Mouse (Mus musculus) CH12.LX (cell line): ENCODE results near the gene Cd200r1. TPM values are rescaled to one million over a fixed set of nuclear protein-coding genes. Genes with fewer than 3 reads are reported as not detected.

Experiments used
- DNase-seq: peaks from one replicate; pipeline ENCODE4 v3.0.0-alpha.2; 2013; ENCODE audit errors: extremely low read depth
- H3K27ac ChIP-seq: 2 replicates; pipeline ENCODE4 v1.5.1; 2012; ENCODE audit warnings: low read depth, mild to moderate bottlenecking, control low read depth, moderate library complexity; ENCODE audit not compliant: insufficient read depth
- H3K27me3 ChIP-seq: replicated peaks from 2 replicates; pipeline ENCODE3; 2012; ENCODE audit warnings: inconsistent platforms
- H3K36me3 ChIP-seq, 2 experiments: replicated peaks in 1 of 2; 2 replicates each; pipeline versions ENCODE3 to v1.6.1; 2012; ENCODE audit warnings: inconsistent platforms in 1 of 2, low read length in 1 of 2, mild to moderate bottlenecking in 1 of 2, mixed read lengths in 1 of 2, moderate library complexity in 1 of 2; ENCODE audit not compliant: control insufficient read depth in 1 of 2, insufficient read depth in 1 of 2
- H3K4me1 ChIP-seq, 2 experiments: 2 replicates each; pipeline ENCODE4 v1.6.1; 2012; ENCODE audit warnings: inconsistent platforms in 1 of 2, moderate library complexity in 1 of 2; ENCODE audit not compliant: insufficient read depth in 2 of 2, control insufficient read depth in 1 of 2
- H3K4me2 ChIP-seq: 2 replicates; pipeline ENCODE4 v1.6.1; 2012; ENCODE audit warnings: low read depth, mild to moderate bottlenecking, control low read depth; ENCODE audit not compliant: poor library complexity, insufficient read depth, severe bottlenecking
- H3K4me3 ChIP-seq, 3 experiments: fragments of 150-350 bp in 1 of 3; sonication (generic) in 1 of 3; replicated peaks in 1 of 3; 2 replicates each; pipeline versions ENCODE3 to v1.5.1; 2011 to 2012; ENCODE audit warnings: low read depth in 2 of 3, low read length in 2 of 3, mild to moderate bottlenecking in 2 of 3, moderate library complexity in 2 of 3, control low read depth in 1 of 3, improper control_type of control experiment in 1 of 3, inconsistent platforms in 1 of 3, mixed read lengths in 1 of 3; ENCODE audit not compliant: poor library complexity in 1 of 3
- H3K79me2 ChIP-seq: replicated peaks from 2 replicates; pipeline ENCODE4 v1.6.1; 2012; ENCODE audit warnings: mild to moderate bottlenecking, moderate library complexity; ENCODE audit not compliant: control insufficient read depth, poor library complexity, insufficient read depth, severe bottlenecking; ENCODE audit errors: extremely low read depth
- H3K9ac ChIP-seq: 2 replicates; pipeline ENCODE4 v1.6.1; 2012; ENCODE audit warnings: low read depth, mild to moderate bottlenecking, control low read depth, moderate library complexity; ENCODE audit not compliant: insufficient read depth
- H3K9me3 ChIP-seq: replicated peaks from 2 replicates; pipeline ENCODE3; 2012; ENCODE audit warnings: low read length, inconsistent platforms, mixed read lengths
- BHLHE40 ChIP-seq: IDR thresholded peaks from 2 replicates; pipeline ENCODE4 v1.6.1; 2011; ENCODE audit warnings: mild to moderate bottlenecking, low read depth, low read length, improper control_type of control experiment
- CHD1 ChIP-seq: IDR thresholded peaks from 2 replicates; pipeline ENCODE4 v1.6.1; 2012; ENCODE audit warnings: low read depth, low read length, improper control_type of control experiment, inconsistent platforms
- CTCF ChIP-seq, 2 experiments: IDR thresholded peaks in 1 of 2; conservative IDR thresholded peaks in 1 of 2; 2 replicates each; pipeline ENCODE4 v1.5.1; 2011 to 2012; ENCODE audit warnings: low read depth in 2 of 2, low read length in 2 of 2, improper control_type of control experiment in 1 of 2, inconsistent platforms in 1 of 2, mild to moderate bottlenecking in 1 of 2, moderate library complexity in 1 of 2
- E2F4 ChIP-seq: IDR thresholded peaks from 2 replicates; pipeline ENCODE4 v1.6.1; 2011; ENCODE audit warnings: low read depth, low read length, improper control_type of control experiment; ENCODE audit not compliant: insufficient replicate concordance
- ETS1 ChIP-seq: conservative IDR thresholded peaks from 2 replicates; pipeline ENCODE4 v1.6.1; 2012; ENCODE audit warnings: low read depth, mild to moderate bottlenecking, inconsistent platforms, low read length, improper control_type of control experiment, moderate library complexity
- GABPA ChIP-seq: IDR thresholded peaks from 2 replicates; pipeline ENCODE4 v1.6.1; 2012; ENCODE audit warnings: low read depth, low read length, improper control_type of control experiment, inconsistent platforms; ENCODE audit not compliant: insufficient replicate concordance
- IRF4 ChIP-seq: IDR thresholded peaks from 2 replicates; pipeline ENCODE4 v1.6.1; 2014; ENCODE audit warnings: low read depth, mild to moderate bottlenecking, inconsistent platforms, low read length, improper control_type of control experiment
- JUN ChIP-seq: IDR thresholded peaks from 2 replicates; pipeline ENCODE4 v1.6.1; 2011; ENCODE audit warnings: low read depth, mild to moderate bottlenecking, low read length, improper control_type of control experiment, moderate library complexity; ENCODE audit not compliant: insufficient read depth
- JUND ChIP-seq: conservative IDR thresholded peaks from 2 replicates; pipeline ENCODE4 v1.6.1; 2011; ENCODE audit warnings: low read depth, low read length, improper control_type of control experiment
- KAT2A ChIP-seq: IDR thresholded peaks from 2 replicates; pipeline ENCODE4 v1.6.1; 2012; ENCODE audit warnings: low read length, improper control_type of control experiment, inconsistent platforms; ENCODE audit not compliant: insufficient replicate concordance
- MAFK ChIP-seq: IDR thresholded peaks from 2 replicates; pipeline ENCODE4 v1.6.1; 2011; ENCODE audit warnings: low read length, improper control_type of control experiment; ENCODE audit not compliant: insufficient replicate concordance
- MAX ChIP-seq: IDR thresholded peaks from 2 replicates; pipeline ENCODE4 v1.6.1; 2011; ENCODE audit warnings: low read length, improper control_type of control experiment
- MAZ ChIP-seq: IDR thresholded peaks from 2 replicates; pipeline ENCODE4 v1.6.1; 2012; ENCODE audit warnings: low read depth, mild to moderate bottlenecking, inconsistent platforms, low read length, improper control_type of control experiment, moderate library complexity
- MEF2A ChIP-seq: IDR thresholded peaks from 2 replicates; pipeline ENCODE4 v1.6.1; 2014; ENCODE audit warnings: low read depth, mild to moderate bottlenecking, inconsistent platforms, low read length, improper control_type of control experiment, borderline replicate concordance
- MXI1 ChIP-seq: IDR thresholded peaks from 2 replicates; pipeline ENCODE4 v1.6.1; 2011; ENCODE audit warnings: mild to moderate bottlenecking, low read depth, low read length, improper control_type of control experiment
- MYC ChIP-seq: IDR thresholded peaks from 2 replicates; pipeline ENCODE4 v1.6.1; 2011; ENCODE audit warnings: low read depth, mild to moderate bottlenecking, improper control_type of control experiment, low read length
- NELFE ChIP-seq: IDR thresholded peaks from 2 replicates; pipeline ENCODE4 v1.6.1; 2011; ENCODE audit warnings: low read depth, low read length, improper control_type of control experiment
- NRF1 ChIP-seq: IDR thresholded peaks from 2 replicates; pipeline ENCODE4 v1.6.1; 2014; ENCODE audit warnings: low read depth, mild to moderate bottlenecking, inconsistent platforms, low read length, improper control_type of control experiment, moderate library complexity
- PAX5 ChIP-seq: IDR thresholded peaks from 2 replicates; pipeline ENCODE4 v1.6.1; 2012; ENCODE audit warnings: low read length, inconsistent platforms, mixed read lengths
- POLR2A ChIP-seq: IDR thresholded peaks from 2 replicates; pipeline ENCODE4 v1.6.1; 2011; ENCODE audit warnings: low read depth, mild to moderate bottlenecking, improper control_type of control experiment, low read length
- POLR2AphosphoS2 ChIP-seq: IDR thresholded peaks from 2 replicates; pipeline ENCODE4 v1.6.1; 2011; ENCODE audit warnings: low read depth, low read length, improper control_type of control experiment
- RAD21 ChIP-seq: IDR thresholded peaks from 2 replicates; pipeline ENCODE4 v1.6.1; 2011; ENCODE audit warnings: low read depth, mild to moderate bottlenecking, low read length, improper control_type of control experiment, moderate library complexity
- SIN3A ChIP-seq: IDR thresholded peaks from 2 replicates; pipeline ENCODE4 v1.6.1; 2012; ENCODE audit warnings: low read length, improper control_type of control experiment, inconsistent platforms
- SMC3 ChIP-seq: IDR thresholded peaks from 2 replicates; pipeline ENCODE4 v1.6.1; 2011; ENCODE audit warnings: low read depth, low read length, improper control_type of control experiment
- TBP ChIP-seq: conservative IDR thresholded peaks from 2 replicates; pipeline ENCODE4 v1.6.1; 2011; ENCODE audit warnings: low read depth, low read length, improper control_type of control experiment
- TCF12 ChIP-seq: IDR thresholded peaks from 2 replicates; pipeline ENCODE4 v1.6.1; 2014; ENCODE audit warnings: low read depth, mild to moderate bottlenecking, inconsistent platforms, low read length, improper control_type of control experiment
- UBTF ChIP-seq: IDR thresholded peaks from 2 replicates; pipeline ENCODE4 v1.6.1; 2012; ENCODE audit warnings: low read depth, mild to moderate bottlenecking, inconsistent platforms, low read length, improper control_type of control experiment, moderate library complexity
- USF2 ChIP-seq: conservative IDR thresholded peaks from 2 replicates; pipeline ENCODE4 v1.6.1; 2011; ENCODE audit warnings: low read depth, low read length, improper control_type of control experiment
- ZC3H11A ChIP-seq: IDR thresholded peaks from 2 replicates; pipeline ENCODE4 v1.6.1; 2012; ENCODE audit warnings: low read depth, mild to moderate bottlenecking, inconsistent platforms, low read length, improper control_type of control experiment
- ZMIZ1 ChIP-seq: IDR thresholded peaks from 2 replicates; pipeline ENCODE4 v1.6.1; 2012; ENCODE audit warnings: low read depth, mild to moderate bottlenecking, inconsistent platforms, low read length, improper control_type of control experiment
- dilution Hi-C: fragments of 300-500 bp; cut with MboI; formaldehyde crosslinking; loops from 2 replicates; pipeline ENCODE4 v1.14.3; 2020; ENCODE audit warnings: low sequenced_read_pairs; ENCODE audit not compliant: extremely low pct_unique_long_range_greater_than_20kb, extremely low pct_ligation_motif_present
- in situ Hi-C: fragments of 300-500 bp; cut with MboI; formaldehyde crosslinking; loops from 3 replicates; pipeline ENCODE4 v1.14.3; 2019; ENCODE audit warnings: low sequenced_read_pairs, low pct_ligation_motif_present, low pct_unique_long_range_greater_than_20kb, mixed read lengths
- polyA plus RNA-seq: library from polyadenylated mRNA; unstranded; fragments of >175 nt; gene quantifications from 2 replicates; pipeline ENCODE4 v1.2.1, GENCODE M21; 2012; ENCODE audit warnings: low read depth; ENCODE audit not compliant: insufficient read length
- total RNA-seq, 2 experiments: library from RNA; depleted of rRNA; stranded (reverse); fragments of 300-350 nt in 1 of 2; fragments of >200 nt in 1 of 2; gene quantifications; 2 replicates each; pipeline ENCODE4 v1.2.3; 2012 to 2014

Cd200r1 gene
- total and polyA plus RNA-seq, 3 experiments, result 1.2 to 5.4 (median 1.3) TPM

DNA sequence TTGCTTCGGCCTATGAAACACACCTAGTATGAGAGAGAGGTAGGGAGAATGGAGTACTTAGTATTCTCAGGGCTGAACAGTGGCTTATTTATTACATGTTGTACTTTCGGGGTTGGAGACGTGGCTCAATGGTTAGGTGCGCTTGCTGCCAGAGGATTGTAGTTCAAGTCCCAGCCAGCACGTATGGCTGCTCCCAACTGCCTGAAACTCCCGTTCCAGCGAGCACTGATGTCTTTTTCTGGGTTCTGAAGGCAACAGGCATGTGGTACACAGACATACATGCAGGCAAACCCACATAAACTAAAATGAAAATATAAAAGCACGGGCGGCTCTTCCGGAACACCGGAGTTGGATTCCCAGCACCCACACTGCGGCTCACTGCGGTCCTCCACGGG is 20.1 kb upstream of the Cd200r1 start:
- TF ChIP-seq KAT2A (no peak), PAX5 (no peak), JUND (no peak), POLR2A (no peak), CHD1 (no peak), E2F4 (no peak), MAFK (no peak), UBTF (no peak), GABPA (no peak), TCF12 (no peak), SIN3A (no peak), POLR2AphosphoS2 (no peak)
- DNase-seq, result no peak
- in situ Hi-C loops, result no loop called here
- Histone ChIP-seq H3K27ac (peak overlapping the region; percentile 62), H3K27me3 (no peaks in the 10 kb centered on the region), H3K9ac (peak overlapping the region; percentile 86), H3K4me2 (peak overlapping the region; percentile 78; the same call in 1 of the 2 replicates), H3K4me1 (peaks cover 2 to 20% of the 10 kb centered on the region in 2 experiments), H3K79me2 (peaks cover 4% of the 10 kb centered on the region), H3K4me3 (peak overlapping the region; percentile 77 to 95 (median 85)), H3K9me3 (no peaks in the 10 kb centered on the region), H3K36me3 (peaks cover 10 to 21% of the 10 kb centered on the region in 2 experiments)
- dilution Hi-C loops, result no loop called here

DNA sequence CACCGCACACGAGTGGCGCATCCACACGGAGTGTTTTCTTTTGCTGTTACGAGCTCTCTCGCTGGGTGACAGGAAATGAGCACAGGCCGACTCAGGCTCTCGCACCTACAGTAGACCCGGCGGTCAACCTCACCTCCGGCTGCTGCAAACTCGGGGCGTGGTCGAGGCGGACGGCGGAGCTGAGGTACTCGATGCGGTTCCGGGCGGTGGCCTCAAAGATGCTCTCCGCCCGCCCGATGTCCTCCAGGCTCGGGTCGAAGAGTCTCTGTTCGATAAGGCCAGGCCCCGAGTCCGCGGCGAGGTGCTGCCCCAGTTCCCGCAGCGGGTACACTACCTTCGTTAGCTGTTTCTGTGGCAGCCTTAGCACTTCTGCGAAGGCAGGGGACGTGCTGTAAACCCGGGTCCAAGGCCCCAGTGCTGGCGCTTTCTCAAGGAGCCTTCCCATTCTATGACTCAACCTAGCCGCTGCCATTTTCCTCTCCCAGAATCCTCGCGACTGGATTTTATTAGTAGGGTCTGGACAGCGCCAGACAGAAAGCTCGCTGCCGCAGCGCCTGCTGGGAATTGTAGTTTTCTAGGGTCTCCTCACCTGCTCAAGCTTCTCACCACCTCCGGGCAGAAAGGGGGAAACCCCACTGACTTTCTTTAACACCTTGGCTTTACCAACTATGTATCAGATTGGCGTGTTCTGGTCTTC is 19.5 kb upstream of the Cd200r1 start, which contains the start of gene Gtpbp8:
Gene Gtpbp8, minus strand, starts transcription at position 498 of the 697 bp plus-strand sequence.
- Histone ChIP-seq H3K9me3 (no peaks in the 10 kb centered on the region), H3K79me2 (peaks cover 4% of the 10 kb centered on the region), H3K36me3 (peaks cover 8 to 16% of the 10 kb centered on the region in 2 experiments), H3K4me2 (peak within 1 kb of the TSS; percentile 78), H3K4me1 (peaks cover 2 to 20% of the 10 kb centered on the region in 2 experiments), H3K4me3 (peak within 1 kb of the TSS; percentile 77 to 95 (median 85)), H3K27ac (peak within 1 kb of the TSS; percentile 62), H3K27me3 (no peaks in the 10 kb centered on the region), H3K9ac (peak within 1 kb of the TSS; percentile 86)
- in situ Hi-C loops (no loop called here), dilution Hi-C loops (no loop called here)
- DNase-seq, result peak; percentile 95
- TF ChIP-seq UBTF (no peak; the same call in 1 of the 2 replicates), TCF12 (peak; percentile 76), USF2 (0 out of 2 replicates have a peak, but pooled peaks have one; percentile 2), MEF2A (0 out of 2 replicates have a peak, but pooled peaks have one; percentile 7), JUND (no peak), SMC3 (no peak), IRF4 (peak; percentile 70), ETS1 (peak; percentile 17; the same call in 1 of the 2 replicates), E2F4 (no peak), MAX (0 out of 2 replicates have a peak, but pooled peaks have one; percentile 53), MXI1 (peak; percentile 62; the same call in 1 of the 2 replicates), JUN (no peak), CHD1 (no peak), KAT2A (peak; percentile 98), NRF1 (peak; percentile 50), ZMIZ1 (no peak; the same call in 1 of the 2 replicates), RAD21 (no peak), MAZ (peak; percentile 28; the same call in 1 of the 2 replicates), NELFE (peak; percentile 75), PAX5 (no peak), BHLHE40 (no peak), CTCF (conservative IDR thresholded peaks at IDR 0.05 in 1 of 2, IDR thresholded peaks at IDR 0.05 in 1 of 2; ENCODE audit: low read depth in 2 of 2, low read length in 2 of 2) (no peak), ZC3H11A (no peak), MYC (peak; percentile 76), TBP (peak; percentile 66; the same call in 1 of the 2 replicates)
